Mouse (Mus musculus) embryonic facial prominence, embryonic 11.5 days (tissue): ENCODE results near the gene Rrp12. TPM values are rescaled to one million over a fixed set of nuclear protein-coding genes. Genes with fewer than 3 reads are reported as not detected.
A peak's percentile ranks its signal among the peaks of the same experiment; 100 is the strongest.

Source experiments
- ATAC-seq: fragments of 200-750 bp; cut with Nextera tagmentation; replicated peaks from 2 replicates; pipeline ENCODE4 v1.8.0; 2017; ENCODE audit warnings: low read depth; ENCODE audit not compliant: insufficient number of reproducible peaks, low FRiP score, low TSS enrichment
- DNase-seq: peaks from one replicate; pipeline ENCODE4 v3.0.0-alpha.2; 2015; ENCODE audit warnings: low spot score
- H3K27ac ChIP-seq: fragments of 300-500 bp; sonication (generic); replicated peaks from 2 replicates; pipeline ENCODE4 v1.5.1; 2014; ENCODE audit warnings: mild to moderate bottlenecking, low read depth, low read length, control low read depth
- H3K27me3 ChIP-seq: fragments of 300-500 bp; sonication (generic); 2 replicates; pipeline ENCODE4 v1.6.1; 2014; ENCODE audit warnings: mild to moderate bottlenecking, low read length, moderate library complexity, mixed read lengths; ENCODE audit not compliant: control insufficient read depth, insufficient read depth
- H3K36me3 ChIP-seq: fragments of 300-500 bp; sonication (generic); replicated peaks from 2 replicates; pipeline ENCODE4 v1.6.1; 2014; ENCODE audit warnings: low read depth, mild to moderate bottlenecking, low read length, moderate library complexity, mixed read lengths; ENCODE audit not compliant: control insufficient read depth, insufficient read depth
- H3K4me1 ChIP-seq: fragments of 300-500 bp; sonication (generic); 2 replicates; pipeline ENCODE4 v1.6.1; 2014; ENCODE audit warnings: low read length, mixed read lengths; ENCODE audit not compliant: control insufficient read depth, insufficient read depth
- H3K4me2 ChIP-seq: fragments of 300-500 bp; sonication (generic); 2 replicates; pipeline ENCODE4 v1.6.1; 2014; ENCODE audit warnings: low read depth, mild to moderate bottlenecking, control low read depth, low read length, moderate library complexity
- H3K4me3 ChIP-seq: fragments of 300-500 bp; sonication (generic); 2 replicates; pipeline ENCODE4 v1.5.1; 2014; ENCODE audit warnings: low read depth, low read length, control low read depth
- H3K9ac ChIP-seq: fragments of 300-500 bp; sonication (generic); replicated peaks from 2 replicates; pipeline ENCODE4 v1.6.1; 2014; ENCODE audit warnings: mild to moderate bottlenecking, control low read depth, low read length
- H3K9me3 ChIP-seq: fragments of 300-500 bp; sonication (generic); replicated peaks from 2 replicates; pipeline ENCODE4 v1.6.1; 2016; ENCODE audit warnings: mild to moderate bottlenecking, low read length, inconsistent platforms, mixed read lengths; ENCODE audit not compliant: control insufficient read depth
- WGBS: fragments of 180-500 bp; shearing (Covaris S2); extraction: QIAGEN DNeasy Blood & Tissue Kit; methylation state at CpG from one replicate; pipeline ENCODE4 v1.1.7; 2014; 5-methylcytosine and 5-hydroxymethylcytosine counted together
- polyA plus RNA-seq: library from polyadenylated mRNA; unstranded; fragments of >200 nt; fragmentation: Nextera tagmentation; extraction: Ambion mirVana; gene quantifications from 2 replicates; pipeline ENCODE4 v1.2.1, GENCODE M21; 2014

Rrp12 gene
- polyA plus RNA-seq, 1 experiment from 2014 or later, result 14.5 TPM

- no peaks in the 10 kb centered on the region for H3K9me3 ChIP-seq
- ATAC-seq (0 out of 2 replicates have a peak, but pooled peaks have one; percentile 64), DNase-seq (peak; percentile 69)
- under 1% methylated on average over 6 of the region's 6 CpGs for WGBS
- H3K4me2 ChIP-seq, result 0 out of 2 replicates have a peak overlapping the region, but pooled peaks have one; percentile 0
- H3K4me3 ChIP-seq, result no peak overlapping the region
- no peak overlapping the region for H3K27ac ChIP-seq
- H3K36me3 ChIP-seq, result no peaks in the 10 kb centered on the region
- peaks cover 6% of the 10 kb centered on the region for H3K4me1 ChIP-seq
- 0 out of 2 replicates have a peak, but pooled peaks cover 2% of the 10 kb centered on the region for H3K27me3 ChIP-seq
- H3K9ac ChIP-seq, result no peak overlapping the region
Observed at GRCm38 (mm10) chr19:41835816-41836215, 60.2 kb downstream of the Rrp12 start.

DNA sequence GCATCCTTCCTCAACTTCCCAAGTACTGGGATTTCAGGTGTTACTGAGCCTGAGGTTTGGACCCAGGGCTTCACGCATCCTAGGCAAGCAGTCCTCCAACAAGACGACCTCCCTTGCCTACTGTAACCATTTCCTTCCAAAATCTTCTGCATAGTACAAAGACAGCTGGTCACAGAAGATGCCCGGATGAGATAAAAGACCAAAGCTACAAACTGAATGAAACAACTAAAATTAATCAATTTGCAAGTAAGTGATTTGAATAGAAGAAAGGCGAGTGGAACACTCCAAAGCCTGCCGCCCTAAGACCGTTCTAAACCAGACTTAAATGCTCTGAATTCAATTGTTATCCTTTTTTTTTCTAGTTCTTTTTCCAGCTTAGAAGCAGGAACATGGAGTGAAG, 60.6 kb downstream of the Rrp12 start:
- WGBS, result 52% methylated on average over 6 of the region's 6 CpGs
- Histone ChIP-seq H3K27ac (no peak overlapping the region), H3K9me3 (no peaks in the 10 kb centered on the region), H3K9ac (no peak overlapping the region), H3K4me2 (no peak overlapping the region), H3K27me3 (0 out of 2 replicates have a peak, but pooled peaks cover 2% of the 10 kb centered on the region), H3K4me3 (no peak overlapping the region), H3K4me1 (peaks cover 7% of the 10 kb centered on the region), H3K36me3 (no peaks in the 10 kb centered on the region)
- ATAC-seq (no peak), DNase-seq (no peak)

GRCm38 (mm10) chr19:41832501-41833201, 63.3 kb downstream of the Rrp12 start:
- Histone ChIP-seq H3K36me3 (no peaks in the 10 kb centered on the region), H3K4me3 (no peak overlapping the region), H3K4me1 (peaks cover 7% of the 10 kb centered on the region), H3K9ac (no peak overlapping the region), H3K27ac (no peak overlapping the region), H3K9me3 (no peaks in the 10 kb centered on the region), H3K27me3 (0 out of 2 replicates have a peak, but pooled peaks cover 2% of the 10 kb centered on the region), H3K4me2 (no peak overlapping the region)
- no peak for DNase-seq
- ATAC-seq, result no peak
- WGBS, result 68% methylated on average over 13 of the region's 13 CpGs

DNA sequence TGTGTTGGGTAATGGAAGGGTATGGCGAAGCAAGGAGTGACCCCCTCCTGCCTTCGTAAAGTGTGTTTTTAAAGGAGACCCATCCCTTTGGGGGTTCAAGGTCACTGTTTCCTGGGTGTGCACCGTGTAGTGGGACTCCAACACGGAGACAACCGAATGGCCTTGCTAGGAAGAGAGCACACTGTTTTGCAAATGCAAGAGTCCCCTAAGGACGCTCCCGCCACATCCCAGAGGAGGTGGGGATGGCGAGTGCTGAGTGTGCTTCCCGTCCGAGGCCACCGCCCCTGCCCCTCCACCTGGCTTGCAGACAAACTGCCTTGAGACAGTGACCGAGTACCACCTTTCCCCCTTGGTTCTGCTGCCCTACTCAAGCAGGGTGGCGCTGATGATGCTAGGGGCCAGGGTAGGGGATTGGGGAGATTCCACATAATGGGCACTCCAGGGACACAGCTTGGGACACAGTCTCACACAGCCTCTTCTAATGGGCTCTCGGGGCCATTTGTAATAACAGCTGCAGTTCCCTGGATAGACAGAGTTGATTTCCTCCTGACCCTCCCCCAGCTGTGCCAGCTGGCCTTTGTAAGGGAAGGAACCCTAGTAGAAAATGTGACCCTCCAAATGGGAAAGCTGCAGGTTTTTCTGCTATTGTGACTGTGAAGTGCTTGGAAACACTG, 64.1 kb downstream of the Rrp12 start:
- ATAC-seq (no peak), DNase-seq (no peak)
- Histone ChIP-seq H3K27me3 (0 out of 2 replicates have a peak, but pooled peaks cover 2% of the 10 kb centered on the region), H3K36me3 (no peaks in the 10 kb centered on the region), H3K9ac (no peak overlapping the region; the same call in 1 of the 2 replicates), H3K4me3 (no peak overlapping the region), H3K4me1 (peaks cover 7% of the 10 kb centered on the region), H3K4me2 (peak overlapping the region; percentile 98), H3K9me3 (no peaks in the 10 kb centered on the region), H3K27ac (no peak overlapping the region)
- 4% methylated on average over 14 of the region's 14 CpGs for WGBS

GRCm38 (mm10) chr19:41831101-41831570, 64.8 kb downstream of the Rrp12 start:
- Histone ChIP-seq H3K9me3 (no peaks in the 10 kb centered on the region), H3K9ac (peak overlapping the region; percentile 79; the same call in 1 of the 2 replicates), H3K27me3 (0 out of 2 replicates have a peak, but pooled peaks cover 2% of the 10 kb centered on the region), H3K4me3 (peak overlapping the region; percentile 77), H3K4me2 (peak overlapping the region; percentile 98), H3K4me1 (peaks cover 7% of the 10 kb centered on the region), H3K36me3 (no peaks in the 10 kb centered on the region), H3K27ac (no peak overlapping the region)
- ATAC-seq (no peak), DNase-seq (peak; percentile 42)
- 1% methylated on average over 19 of the region's 19 CpGs for WGBS

DNA sequence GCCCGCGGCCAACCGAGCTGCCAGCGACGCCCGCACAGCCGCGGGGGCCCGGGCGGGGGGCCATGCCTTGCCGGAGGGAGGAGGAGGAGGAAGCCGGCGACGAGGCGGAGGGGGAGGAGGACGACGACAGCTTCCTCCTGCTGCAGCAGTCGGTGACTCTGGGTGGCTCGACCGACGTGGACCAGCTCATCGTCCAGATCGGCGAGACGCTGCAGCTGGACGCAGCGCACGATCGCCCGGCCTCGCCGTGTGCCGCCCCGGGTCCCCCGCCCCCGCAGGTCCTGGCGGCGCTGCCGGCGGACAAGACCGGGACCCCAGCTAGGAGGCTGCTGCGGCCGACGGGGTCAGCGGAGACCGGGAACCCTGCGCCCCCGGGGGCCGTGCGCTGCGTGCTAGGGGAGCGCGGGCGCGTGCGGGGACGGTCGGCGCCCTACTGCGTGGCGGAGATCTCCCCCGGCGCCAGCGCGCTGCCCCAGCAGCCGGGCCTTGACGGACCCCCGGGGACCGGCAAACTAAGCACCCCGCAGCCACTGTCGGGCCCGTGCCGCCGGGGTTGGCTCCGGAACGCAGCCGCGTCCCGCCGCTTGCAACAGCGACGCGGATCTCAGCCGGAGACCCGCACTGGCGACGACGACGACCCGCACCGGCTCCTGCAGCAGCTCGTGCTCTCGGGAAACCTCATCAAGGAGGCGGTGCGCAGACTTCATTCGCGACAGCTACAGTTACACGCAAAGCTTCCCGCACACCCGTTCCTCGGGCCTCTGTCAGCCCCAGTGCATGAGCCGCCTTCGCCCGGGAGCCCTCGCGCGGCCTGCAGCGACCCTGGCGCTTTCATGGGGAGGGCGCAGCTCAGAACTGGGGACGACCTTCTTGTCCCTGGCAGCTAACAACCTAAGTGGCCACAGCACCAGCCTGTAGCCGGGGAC, 65.6 kb downstream of the Rrp12 start:
- under 1% methylated on average over 105 of the region's 112 CpGs for WGBS
- peak; percentile 29; the same call in 1 of the 2 replicates for ATAC-seq

GRCm38 (mm10) chr19:41829381-41830105, 66.4 kb downstream of the Rrp12 start, which contains the start of gene Frat1:
Frat1 (plus strand) TSS chr19:41829970.
- peaks cover 7% of the 10 kb centered on the region for H3K4me1 ChIP-seq
- H3K9ac ChIP-seq, result peak within 1 kb of the TSS; percentile 79
- 0 out of 2 replicates have a peak, but pooled peaks cover 2% of the 10 kb centered on the region for H3K27me3 ChIP-seq
- peak; percentile 83 for DNase-seq
- ATAC-seq, result peak; percentile 92
- peak within 1 kb of the TSS; percentile 67; the same call in 1 of the 2 replicates for H3K27ac ChIP-seq
- H3K9me3 ChIP-seq, result no peaks in the 10 kb centered on the region
- H3K4me2 ChIP-seq, result peak within 1 kb of the TSS; percentile 98
- no peaks in the 10 kb centered on the region for H3K36me3 ChIP-seq
- peak within 1 kb of the TSS; percentile 77 for H3K4me3 ChIP-seq
- under 1% methylated on average over 39 of the region's 39 CpGs for WGBS

More for the DNA sequence above, 65.6 kb downstream of the Rrp12 start:
- 0 out of 2 replicates have a peak, but pooled peaks cover 2% of the 10 kb centered on the region for H3K27me3 ChIP-seq
- H3K4me2 ChIP-seq, result peak overlapping the region; percentile 98
- H3K9ac ChIP-seq, result peak overlapping the region; percentile 79
- H3K4me1 ChIP-seq, result peaks cover 7% of the 10 kb centered on the region
- no peaks in the 10 kb centered on the region for H3K36me3 ChIP-seq
- peak overlapping the region; percentile 67; the same call in 1 of the 2 replicates for H3K27ac ChIP-seq
- H3K4me3 ChIP-seq, result peak overlapping the region; percentile 77
- H3K9me3 ChIP-seq, result no peaks in the 10 kb centered on the region
- peak; percentile 56 for DNase-seq
